Mouse (Mus musculus): ENCODE measurements at regions not wholly inside any gene's neighbourhood (a gene's known extent, or its start where the extent isn't known, plus 50 kb on each side); places are given as distances from the start of the nearest gene placed in this dataset.

GRCm38 (mm10) chr16:75333750-75334149 is 252.1 kb downstream of the Lipi start:
- TF ChIP-seq EP300 (IDR thresholded peaks at IDR 0.05), result no peak
- no peak for TF ChIP-seq CTCF (IDR thresholded peaks at IDR 0.05)
- H3K27ac ChIP-seq (ENCODE audit: low read length), result no peak overlapping the region
- H3K9me3 ChIP-seq (ENCODE audit: low read length), result no peaks in the 10 kb centered on the region
- no peaks in the 10 kb centered on the region for H3K4me1 ChIP-seq (ENCODE audit: insufficient read depth, low read depth, low read length)
- DNase-seq (ENCODE audit: low spot score) (no peak), ATAC-seq (no peak)
- H3K9ac ChIP-seq (replicated peaks; ENCODE audit: low read depth), result no peak overlapping the region
- no peaks in the 10 kb centered on the region for H3K27me3 ChIP-seq (replicated peaks; ENCODE audit: insufficient read depth, low read length)
- WGBS, result 76% methylated on average over 5 of the region's 5 CpGs
- no peaks in the 10 kb centered on the region for H3K36me3 ChIP-seq (ENCODE audit: insufficient read depth, low read length)
- H3K4me3 ChIP-seq (ENCODE audit: low read depth, low read length), result no peak overlapping the region
- no peak overlapping the region for H3K4me2 ChIP-seq (replicated peaks; ENCODE audit: low read depth, low read length)

- 81% methylated on average over 4 of the region's 4 CpGs for WGBS
- H3K36me3 ChIP-seq (ENCODE audit: insufficient read depth, low read length), result no peaks in the 10 kb centered on the region
- no peaks in the 10 kb centered on the region for H3K27me3 ChIP-seq (replicated peaks; ENCODE audit: insufficient read depth, low read length)
- no peak overlapping the region for H3K9ac ChIP-seq (replicated peaks; ENCODE audit: low read depth)
- H3K9me3 ChIP-seq (ENCODE audit: low read length), result no peaks in the 10 kb centered on the region
- ATAC-seq (no peak), DNase-seq (ENCODE audit: low spot score) (no peak)
- H3K4me2 ChIP-seq (replicated peaks; ENCODE audit: low read depth, low read length), result no peak overlapping the region
- H3K27ac ChIP-seq (ENCODE audit: low read length), result no peak overlapping the region
- no peak overlapping the region for H3K4me3 ChIP-seq (ENCODE audit: low read depth, low read length)
- no peaks in the 10 kb centered on the region for H3K4me1 ChIP-seq (ENCODE audit: insufficient read depth, low read depth, low read length)
- TF ChIP-seq CTCF (IDR thresholded peaks at IDR 0.05) (no peak), EP300 (IDR thresholded peaks at IDR 0.05) (no peak)
These were observed 253.0 kb downstream of the Lipi start for GRCm38 (mm10) chr16:75332853-75333252.

DNA sequence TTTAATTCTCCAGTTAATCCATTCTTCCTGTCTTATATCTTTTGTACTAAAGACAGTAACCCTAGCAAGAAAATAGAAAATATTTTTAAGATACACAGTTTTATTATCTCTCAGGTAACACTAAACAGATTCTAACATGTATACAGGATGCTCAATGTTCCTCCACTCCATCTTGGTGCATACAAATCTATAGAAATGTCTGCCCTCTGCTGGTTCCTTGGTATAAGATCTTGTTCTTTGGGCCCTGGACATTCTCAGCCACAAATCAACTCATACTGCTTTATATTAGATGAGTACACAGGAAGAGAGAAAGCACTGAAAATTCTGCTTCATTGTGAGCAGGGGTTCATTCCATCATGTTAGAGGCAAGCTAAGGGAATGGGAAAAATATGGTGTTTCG is 260.6 kb downstream of the Lipi start:
- H3K27me3 ChIP-seq (replicated peaks; ENCODE audit: insufficient read depth, low read length), result no peaks in the 10 kb centered on the region
- H3K4me1 ChIP-seq (ENCODE audit: insufficient read depth, low read depth, low read length), result no peaks in the 10 kb centered on the region
- H3K27ac ChIP-seq (ENCODE audit: low read length), result no peak overlapping the region
- H3K4me2 ChIP-seq (replicated peaks; ENCODE audit: low read depth, low read length), result no peak overlapping the region
- no peak overlapping the region for H3K4me3 ChIP-seq (ENCODE audit: low read depth, low read length)
- TF ChIP-seq CTCF (IDR thresholded peaks at IDR 0.05) (peak; percentile 23; the same call in 1 of the 2 replicates), EP300 (IDR thresholded peaks at IDR 0.05) (no peak)
- H3K9me3 ChIP-seq (ENCODE audit: low read length), result no peaks in the 10 kb centered on the region
- no peaks in the 10 kb centered on the region for H3K36me3 ChIP-seq (ENCODE audit: insufficient read depth, low read length)
- WGBS, result 77% methylated on average over 1 of the region's 1 CpGs
- ATAC-seq, result no peak
- H3K9ac ChIP-seq (replicated peaks; ENCODE audit: low read depth), result no peak overlapping the region
- peak; percentile 18 for DNase-seq (ENCODE audit: low spot score)

- 64% methylated on average over 4 of the region's 4 CpGs for WGBS
- no peak overlapping the region for H3K27ac ChIP-seq (ENCODE audit: low read length)
- H3K36me3 ChIP-seq (ENCODE audit: insufficient read depth, low read length), result no peaks in the 10 kb centered on the region
- no peak for TF ChIP-seq EP300 (IDR thresholded peaks at IDR 0.05)
- no peak for TF ChIP-seq CTCF (IDR thresholded peaks at IDR 0.05)
- H3K4me1 ChIP-seq (ENCODE audit: insufficient read depth, low read depth, low read length), result no peaks in the 10 kb centered on the region
- H3K27me3 ChIP-seq (replicated peaks; ENCODE audit: insufficient read depth, low read length), result no peaks in the 10 kb centered on the region
- no peak overlapping the region for H3K4me3 ChIP-seq (ENCODE audit: low read depth, low read length)
- no peak overlapping the region for H3K9ac ChIP-seq (replicated peaks; ENCODE audit: low read depth)
- H3K4me2 ChIP-seq (replicated peaks; ENCODE audit: low read depth, low read length), result no peak overlapping the region
- no peak for DNase-seq (ENCODE audit: low spot score)
- H3K9me3 ChIP-seq (ENCODE audit: low read length), result no peaks in the 10 kb centered on the region
- ATAC-seq, result no peak
These were observed 281.1 kb downstream of the Lipi start for GRCm38 (mm10) chr16:75304743-75305142.

DNA sequence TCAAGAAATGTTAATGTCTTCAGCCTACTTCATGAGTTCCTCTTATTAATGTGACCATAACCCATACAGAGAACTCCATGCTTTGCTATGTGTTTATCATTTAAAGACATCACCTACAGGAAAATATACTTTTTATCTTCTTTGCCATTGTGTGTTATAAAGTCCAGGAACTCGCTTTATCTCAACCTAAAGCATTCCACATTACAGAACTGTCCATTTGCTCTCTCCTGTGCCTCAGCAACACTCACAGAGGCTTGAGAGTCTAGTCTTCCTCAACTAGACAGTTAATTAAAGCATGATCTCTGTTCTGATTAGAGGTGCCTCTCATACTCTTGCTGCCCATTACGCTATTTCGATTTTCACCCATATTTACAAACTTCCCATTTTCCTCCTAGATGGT is 288.4 kb downstream of the Lipi start:
- no peak for TF ChIP-seq CTCF (IDR thresholded peaks at IDR 0.05)
- TF ChIP-seq EP300 (IDR thresholded peaks at IDR 0.05), result no peak
- Histone ChIP-seq H3K27me3 (replicated peaks; ENCODE audit: insufficient read depth, low read length) (no peaks in the 10 kb centered on the region), H3K36me3 (ENCODE audit: insufficient read depth, low read length) (no peaks in the 10 kb centered on the region), H3K27ac (ENCODE audit: low read length) (no peak overlapping the region), H3K4me3 (ENCODE audit: low read depth, low read length) (no peak overlapping the region), H3K9me3 (ENCODE audit: low read length) (no peaks in the 10 kb centered on the region), H3K9ac (replicated peaks; ENCODE audit: low read depth) (no peak overlapping the region), H3K4me1 (ENCODE audit: insufficient read depth, low read depth, low read length) (no peaks in the 10 kb centered on the region), H3K4me2 (replicated peaks; ENCODE audit: low read depth, low read length) (no peak overlapping the region)
- no peak for DNase-seq (ENCODE audit: low spot score)
- WGBS, result 87% methylated on average over 3 of the region's 3 CpGs
- no peak for ATAC-seq

DNA sequence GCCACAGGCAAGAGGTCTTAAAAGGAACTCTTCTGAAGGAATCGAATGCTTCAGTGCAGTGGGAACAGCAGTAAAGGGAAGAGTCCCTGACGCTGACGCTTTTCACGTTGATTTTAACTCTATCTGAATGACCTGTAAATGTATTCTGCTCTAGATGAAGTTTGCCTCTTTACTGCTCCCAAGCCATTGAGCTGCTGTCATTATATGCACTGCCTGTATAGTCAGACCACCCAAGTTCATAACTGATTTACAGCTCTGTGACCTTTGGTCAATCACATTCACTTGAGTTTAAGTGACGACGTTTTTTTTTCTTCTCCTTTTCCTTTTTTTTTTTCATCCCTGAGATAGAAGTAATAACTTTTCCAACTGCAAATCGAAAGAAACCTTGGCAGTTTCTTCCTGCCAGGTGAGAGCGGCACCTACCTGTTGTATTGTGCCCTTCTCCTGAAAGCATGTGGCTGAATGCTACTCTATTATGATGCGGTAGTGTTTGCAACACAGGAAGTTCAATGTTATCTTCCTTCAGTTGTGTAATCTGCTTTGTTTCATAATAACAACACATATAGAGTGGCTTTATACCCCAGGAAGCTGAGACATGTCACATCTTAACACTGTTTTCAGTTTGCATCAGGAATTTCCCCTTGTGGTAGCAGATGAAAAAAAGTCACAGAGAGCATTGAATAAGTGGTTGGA is 293.0 kb downstream of the Lipi start:
- WGBS, result 57% methylated on average over 9 of the region's 9 CpGs
- no peaks in the 10 kb centered on the region for H3K27me3 ChIP-seq (replicated peaks; ENCODE audit: insufficient read depth, low read length)
- no peak for DNase-seq (ENCODE audit: low spot score)
- TF ChIP-seq EP300 (IDR thresholded peaks at IDR 0.05) (no peak), CTCF (IDR thresholded peaks at IDR 0.05) (no peak)
- no peak overlapping the region for H3K4me3 ChIP-seq (ENCODE audit: low read depth, low read length)
- no peaks in the 10 kb centered on the region for H3K36me3 ChIP-seq (ENCODE audit: insufficient read depth, low read length)
- H3K9me3 ChIP-seq (ENCODE audit: low read length), result no peaks in the 10 kb centered on the region
- H3K4me1 ChIP-seq (ENCODE audit: insufficient read depth, low read depth, low read length), result no peaks in the 10 kb centered on the region
- H3K4me2 ChIP-seq (replicated peaks; ENCODE audit: low read depth, low read length), result no peak overlapping the region
- no peak overlapping the region for H3K27ac ChIP-seq (ENCODE audit: low read length)
- H3K9ac ChIP-seq (replicated peaks; ENCODE audit: low read depth), result no peak overlapping the region
- ATAC-seq, result no peak

DNA sequence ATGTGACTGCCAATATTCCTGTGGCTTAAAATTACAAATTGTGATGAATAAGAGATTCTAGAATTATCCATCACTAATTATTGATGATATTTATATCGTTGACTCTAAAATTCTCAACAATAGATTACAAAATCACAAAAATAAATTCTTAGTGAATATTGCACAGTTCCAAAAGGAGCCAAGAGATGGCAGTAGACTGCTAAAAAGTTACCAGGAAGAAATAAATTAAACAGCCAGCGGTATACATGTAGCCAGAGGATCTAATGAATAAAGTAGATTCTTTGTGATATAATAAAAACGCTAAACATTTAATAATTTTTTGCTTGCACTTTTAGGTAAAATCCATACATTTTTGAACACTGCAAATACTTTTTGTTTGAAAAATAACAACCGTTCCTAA is 294.7 kb downstream of the Lipi start:
- ATAC-seq (no peak), DNase-seq (ENCODE audit: low spot score) (peak; percentile 20)

More for the DNA sequence above, 294.7 kb downstream of the Lipi start:
- 38% methylated on average over 4 of the region's 4 CpGs for WGBS
- Histone ChIP-seq H3K4me2 (replicated peaks; ENCODE audit: low read depth, low read length) (no peak overlapping the region), H3K27ac (ENCODE audit: low read length) (no peak overlapping the region), H3K9ac (replicated peaks; ENCODE audit: low read depth) (no peak overlapping the region), H3K36me3 (ENCODE audit: insufficient read depth, low read length) (no peaks in the 10 kb centered on the region), H3K9me3 (ENCODE audit: low read length) (no peaks in the 10 kb centered on the region), H3K27me3 (replicated peaks; ENCODE audit: insufficient read depth, low read length) (no peaks in the 10 kb centered on the region), H3K4me1 (ENCODE audit: insufficient read depth, low read depth, low read length) (no peaks in the 10 kb centered on the region), H3K4me3 (ENCODE audit: low read depth, low read length) (no peak overlapping the region)
- TF ChIP-seq CTCF (IDR thresholded peaks at IDR 0.05) (peak; percentile 40), EP300 (IDR thresholded peaks at IDR 0.05) (no peak)
